Mouse (Mus musculus) kidney, embryonic 16.5 days (tissue): ENCODE data around the gene Foxr1. TPM values are rescaled to one million over a fixed set of nuclear protein-coding genes. Genes with fewer than 3 reads are reported as not detected.

Experiments
- ATAC-seq: fragments of 200-750 bp; cut with Nextera tagmentation; 2 replicates; pipeline ENCODE4 v1.8.0; 2017; ENCODE audit warnings: moderate TSS enrichment; ENCODE audit not compliant: low FRiP score, low TSS enrichment
- H3K27ac ChIP-seq: fragments of 300-500 bp; sonication (generic); 2 replicates; pipeline ENCODE4 v1.5.1; 2014; ENCODE audit warnings: low read length
- H3K27me3 ChIP-seq: fragments of 300-500 bp; sonication (generic); 2 replicates; pipeline ENCODE4 v1.6.1; 2014; ENCODE audit warnings: low read length, control low read depth, mixed read lengths; ENCODE audit not compliant: insufficient read depth
- H3K36me3 ChIP-seq: fragments of 300-500 bp; sonication (generic); 2 replicates; pipeline ENCODE4 v1.6.1; 2014; ENCODE audit warnings: low read length, control low read depth, mixed read lengths; ENCODE audit not compliant: insufficient read depth
- H3K4me1 ChIP-seq: fragments of 300-500 bp; sonication (generic); 2 replicates; pipeline ENCODE4 v1.6.1; 2014; ENCODE audit warnings: low read length, control low read depth, mixed read lengths; ENCODE audit not compliant: insufficient read depth
- H3K4me2 ChIP-seq: fragments of 300-500 bp; sonication (generic); replicated peaks from 2 replicates; pipeline ENCODE4 v1.6.1; 2014; ENCODE audit warnings: low read depth, low read length
- H3K4me3 ChIP-seq: fragments of 300-500 bp; sonication (generic); 2 replicates; pipeline ENCODE4 v1.5.1; 2014; ENCODE audit warnings: mild to moderate bottlenecking, low read length
- H3K9ac ChIP-seq: fragments of 300-500 bp; sonication (generic); replicated peaks from 2 replicates; pipeline ENCODE4 v1.6.1; 2014; ENCODE audit warnings: low read length
- H3K9me3 ChIP-seq: fragments of 300-500 bp; sonication (generic); 2 replicates; pipeline ENCODE4 v1.6.1; 2016; ENCODE audit warnings: low read length, control low read depth
- WGBS: fragments of 180-500 bp; shearing (Covaris S2); extraction: QIAGEN DNeasy Blood & Tissue Kit; methylation state at CpG from one replicate; pipeline ENCODE4 v1.1.7; 2014; 5-methylcytosine and 5-hydroxymethylcytosine counted together
- polyA plus RNA-seq: library from polyadenylated mRNA; unstranded; fragments of >200 nt; fragmentation: Nextera tagmentation; extraction: Ambion mirVana; gene quantifications from 2 replicates; pipeline ENCODE4 v1.2.1, GENCODE M21; 2015

Foxr1 gene
- polyA plus RNA-seq, 1 experiment from 2014 or later, result not detected

- ATAC-seq, result no peak
- Histone ChIP-seq H3K9me3 (no peaks in the 10 kb centered on the region), H3K9ac (peak overlapping the region; percentile 97), H3K4me2 (peak overlapping the region; percentile 82), H3K4me1 (peaks cover 77% of the 10 kb centered on the region), H3K36me3 (no peaks in the 10 kb centered on the region), H3K27ac (peak overlapping the region; percentile 94), H3K27me3 (no peaks in the 10 kb centered on the region), H3K4me3 (peak overlapping the region; percentile 92)
- WGBS, result 19% methylated on average over 6 of the region's 6 CpGs
These were observed 44.2 kb upstream of the Foxr1 start for GRCm38 (mm10) chr9:44485105-44485515.

GRCm38 (mm10) chr9:44484311-44485104 is 43.6 kb upstream of the Foxr1 start:
- no peaks in the 10 kb centered on the region for H3K27me3 ChIP-seq
- H3K4me2 ChIP-seq, result peak overlapping the region; percentile 82
- H3K9me3 ChIP-seq, result no peaks in the 10 kb centered on the region
- H3K4me1 ChIP-seq, result peaks cover 74% of the 10 kb centered on the region
- WGBS, result 15% methylated on average over 7 of the region's 7 CpGs
- no peaks in the 10 kb centered on the region for H3K36me3 ChIP-seq
- peak overlapping the region; percentile 97 for H3K9ac ChIP-seq
- peak overlapping the region; percentile 92 for H3K4me3 ChIP-seq
- ATAC-seq, result no peak
- H3K27ac ChIP-seq, result peak overlapping the region; percentile 94

GRCm38 (mm10) chr9:44483510-44484044 is 42.6 kb upstream of the Foxr1 start:
- under 1% methylated on average over 12 of the region's 12 CpGs for whole genome bisulfite sequencing
- Histone ChIP-seq H3K27me3 (no peaks in the 10 kb centered on the region), H3K9me3 (no peaks in the 10 kb centered on the region), H3K4me1 (peaks cover 65% of the 10 kb centered on the region), H3K36me3 (no peaks in the 10 kb centered on the region), H3K4me3 (peak overlapping the region; percentile 92), H3K4me2 (peak overlapping the region; percentile 82), H3K27ac (peak overlapping the region; percentile 94), H3K9ac (peak overlapping the region; percentile 97)
- peak; percentile 35 for ATAC-seq

- no peak for ATAC-seq
- peak overlapping the region; percentile 97 for H3K9ac ChIP-seq
- H3K36me3 ChIP-seq, result no peaks in the 10 kb centered on the region
- H3K27me3 ChIP-seq, result no peaks in the 10 kb centered on the region
- H3K4me2 ChIP-seq, result peak overlapping the region; percentile 82
- H3K9me3 ChIP-seq, result no peaks in the 10 kb centered on the region
- H3K4me1 ChIP-seq, result peaks cover 62% of the 10 kb centered on the region
- H3K4me3 ChIP-seq, result peak overlapping the region; percentile 92
- H3K27ac ChIP-seq, result peak overlapping the region; percentile 94
- WGBS, result 1% methylated on average over 35 of the region's 39 CpGs
These were observed 42.1 kb upstream of the Foxr1 start for GRCm38 (mm10) chr9:44483041-44483509.

- Histone ChIP-seq H3K9me3 (no peaks in the 10 kb centered on the region), H3K4me2 (peak within 1 kb of the TSS; percentile 82), H3K27ac (peak within 1 kb of the TSS; percentile 94), H3K27me3 (no peaks in the 10 kb centered on the region), H3K4me1 (peaks cover 61% of the 10 kb centered on the region), H3K36me3 (no peaks in the 10 kb centered on the region), H3K9ac (peak within 1 kb of the TSS; percentile 97), H3K4me3 (peak within 1 kb of the TSS; percentile 92)
- 0% methylated on average over 30 of the region's 31 CpGs for WGBS
- ATAC-seq, result peak; percentile 52
These were observed 41.6 kb upstream of the Foxr1 start, which contains the start of gene Bcl9l for GRCm38 (mm10) chr9:44482552-44482951. Bcl9l (plus strand) TSS chr9:44482825.

- H3K4me3 ChIP-seq, result peak overlapping the region; percentile 92
- peak overlapping the region; percentile 82 for H3K4me2 ChIP-seq
- peak overlapping the region; percentile 97 for H3K9ac ChIP-seq
- WGBS, result 7% methylated on average over 3 of the region's 3 CpGs
- no peak for ATAC-seq
- H3K27me3 ChIP-seq, result no peaks in the 10 kb centered on the region
- H3K4me1 ChIP-seq, result peaks cover 60% of the 10 kb centered on the region
- H3K9me3 ChIP-seq, result no peaks in the 10 kb centered on the region
- peak overlapping the region; percentile 94 for H3K27ac ChIP-seq
- H3K36me3 ChIP-seq, result no peaks in the 10 kb centered on the region
These were observed 41.2 kb upstream of the Foxr1 start for GRCm38 (mm10) chr9:44482112-44482511.

GRCm38 (mm10) chr9:44479628-44480428 is 38.9 kb upstream of the Foxr1 start:
- no peaks in the 10 kb centered on the region for H3K36me3 ChIP-seq
- H3K27me3 ChIP-seq, result no peaks in the 10 kb centered on the region
- H3K9me3 ChIP-seq, result no peaks in the 10 kb centered on the region
- WGBS, result under 1% methylated on average over 26 of the region's 26 CpGs
- peaks cover 37% of the 10 kb centered on the region for H3K4me1 ChIP-seq
- H3K4me3 ChIP-seq, result peak overlapping the region; percentile 86
- peak overlapping the region; percentile 98 for H3K4me2 ChIP-seq
- H3K27ac ChIP-seq, result peak overlapping the region; percentile 99
- H3K9ac ChIP-seq, result peak overlapping the region; percentile 91
- ATAC-seq, result peak; percentile 58

GRCm38 (mm10) chr9:44478959-44479605 is 38.1 kb upstream of the Foxr1 start:
- Histone ChIP-seq H3K27ac (peak overlapping the region; percentile 99), H3K4me1 (peaks cover 30% of the 10 kb centered on the region), H3K4me2 (peak overlapping the region; percentile 98), H3K9ac (peak overlapping the region; percentile 91), H3K27me3 (no peaks in the 10 kb centered on the region), H3K36me3 (no peaks in the 10 kb centered on the region), H3K9me3 (no peaks in the 10 kb centered on the region), H3K4me3 (peak overlapping the region; percentile 86)
- peak; percentile 50 for ATAC-seq
- WGBS, result under 1% methylated on average over 29 of the region's 29 CpGs

- H3K4me2 ChIP-seq, result peak overlapping the region; percentile 98
- peak overlapping the region; percentile 91 for H3K9ac ChIP-seq
- no peaks in the 10 kb centered on the region for H3K9me3 ChIP-seq
- peak; percentile 56 for ATAC-seq
- peak overlapping the region; percentile 86 for H3K4me3 ChIP-seq
- 0% methylated on average over 19 of the region's 27 CpGs for WGBS
- H3K36me3 ChIP-seq, result no peaks in the 10 kb centered on the region
- no peaks in the 10 kb centered on the region for H3K27me3 ChIP-seq
- peak overlapping the region; percentile 99 for H3K27ac ChIP-seq
- H3K4me1 ChIP-seq, result peaks cover 26% of the 10 kb centered on the region
These were observed 37.4 kb upstream of the Foxr1 start for GRCm38 (mm10) chr9:44478229-44478921.
